Mouse (Mus musculus) bone marrow macrophage, adult 2 months (primary cell): ENCODE results near the gene Pnma1. TPM values are rescaled to one million over a fixed set of nuclear protein-coding genes. Genes with fewer than 3 reads are reported as not detected.

Experiments
- H3K27ac ChIP-seq: 2 replicates; pipeline ENCODE4 v1.5.1; 2012; ENCODE audit warnings: low read depth, low read length; ENCODE audit not compliant: insufficient read depth
- H3K4me1 ChIP-seq: 2 replicates; pipeline ENCODE4 v1.6.1; 2012; ENCODE audit warnings: low read length; ENCODE audit not compliant: control insufficient read depth, insufficient read depth
- H3K4me3 ChIP-seq: 2 replicates; pipeline ENCODE4 v1.5.1; 2012; ENCODE audit warnings: mild to moderate bottlenecking, low read length, moderate library complexity; ENCODE audit not compliant: insufficient read depth
- CTCF ChIP-seq: IDR thresholded peaks from 2 replicates; pipeline ENCODE4 v1.5.1; 2012; ENCODE audit warnings: low read depth, mild to moderate bottlenecking, low read length, moderate library complexity
- POLR2A ChIP-seq: IDR thresholded peaks from 2 replicates; pipeline ENCODE4 v1.6.1; 2012; ENCODE audit warnings: mild to moderate bottlenecking, low read depth, low read length, borderline replicate concordance
- polyA plus RNA-seq: library from polyadenylated mRNA; stranded (reverse); fragments of >200 nt; gene quantifications from 2 replicates; pipeline ENCODE4 v1.2.4, GENCODE M21; 2012; ENCODE audit not compliant: missing spikeins, insufficient read depth, insufficient read length

Pnma1 gene
- polyA plus RNA-seq, 1 experiment, result 0.23 TPM

DNA sequence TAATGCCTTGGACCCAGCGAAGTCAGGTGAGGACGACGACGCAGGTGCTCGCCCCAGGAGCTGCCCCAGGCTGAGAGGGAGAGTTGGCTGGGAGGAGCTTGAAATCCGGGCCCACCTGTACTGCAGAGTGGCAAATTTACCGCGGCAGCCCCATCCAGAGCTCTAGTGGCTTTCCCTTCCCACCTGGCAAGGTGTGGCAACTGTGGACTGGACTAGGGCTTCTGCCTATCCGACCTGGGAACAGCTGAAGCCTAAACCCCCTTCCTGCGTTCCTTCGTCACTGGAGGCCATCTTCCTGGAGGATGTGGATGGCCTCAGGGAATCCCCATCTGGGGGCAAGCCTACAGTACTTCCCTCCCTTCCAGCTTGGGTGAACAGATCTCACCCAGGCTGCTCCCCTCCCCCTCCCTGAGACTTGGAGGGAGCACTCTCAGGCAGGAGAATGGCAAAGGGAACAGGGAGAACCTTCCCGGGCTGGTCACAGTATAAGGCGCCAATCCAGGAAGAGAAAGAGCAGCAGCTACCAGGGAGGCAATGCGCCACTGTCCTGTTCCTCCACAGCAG is 40.7 kb upstream of the Pnma1 start:
- Histone ChIP-seq H3K27ac (peak overlapping the region; percentile 85), H3K4me1 (peaks cover 50% of the 10 kb centered on the region), H3K4me3 (peak overlapping the region; percentile 37)
- TF ChIP-seq CTCF (no peak), POLR2A (no peak)

DNA sequence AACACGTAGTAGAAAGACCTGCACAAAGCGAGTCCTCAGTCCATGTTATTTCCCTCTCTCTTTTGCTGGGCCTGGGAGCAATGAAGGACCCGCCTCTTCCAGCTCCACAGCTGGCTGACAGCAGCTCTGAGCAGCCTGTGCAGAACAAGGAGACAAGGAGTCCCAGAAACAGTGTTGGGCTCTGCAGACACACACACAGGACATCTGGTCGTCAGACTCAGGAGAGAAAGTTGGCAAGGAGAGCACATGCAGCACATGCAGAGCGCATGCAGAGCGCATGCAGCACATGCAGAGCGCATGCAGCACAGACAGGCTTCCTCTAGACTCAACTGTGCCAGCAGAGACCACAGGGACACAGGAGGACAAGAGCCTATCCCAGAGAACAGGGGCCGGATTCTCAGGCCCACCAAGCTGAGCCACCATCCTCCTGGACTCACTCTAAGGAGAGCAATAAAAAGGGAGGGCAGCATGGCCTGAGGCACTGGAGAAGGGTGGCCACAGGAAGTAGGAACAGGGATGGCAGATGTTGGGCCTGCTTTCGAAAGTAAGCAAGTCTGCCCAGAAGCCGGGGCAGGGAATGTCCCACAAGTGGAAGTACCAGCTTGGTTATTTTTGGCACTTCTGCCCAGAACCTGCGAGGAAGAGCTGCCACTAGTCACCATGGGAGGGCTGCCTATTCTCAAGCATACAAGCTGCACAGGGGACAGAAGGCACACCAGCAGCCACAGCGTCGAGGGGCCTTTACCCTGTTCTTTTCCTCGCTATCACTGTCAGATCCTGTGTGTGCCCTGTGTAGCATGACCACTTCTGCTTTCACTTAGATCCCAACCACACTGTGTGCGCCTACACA is 39.7 kb upstream of the Pnma1 start:
- TF ChIP-seq POLR2A (no peak), CTCF (no peak)
- Histone ChIP-seq H3K4me1 (peaks cover 51% of the 10 kb centered on the region), H3K4me3 (peak overlapping the region; percentile 37), H3K27ac (peak overlapping the region; percentile 85)

DNA sequence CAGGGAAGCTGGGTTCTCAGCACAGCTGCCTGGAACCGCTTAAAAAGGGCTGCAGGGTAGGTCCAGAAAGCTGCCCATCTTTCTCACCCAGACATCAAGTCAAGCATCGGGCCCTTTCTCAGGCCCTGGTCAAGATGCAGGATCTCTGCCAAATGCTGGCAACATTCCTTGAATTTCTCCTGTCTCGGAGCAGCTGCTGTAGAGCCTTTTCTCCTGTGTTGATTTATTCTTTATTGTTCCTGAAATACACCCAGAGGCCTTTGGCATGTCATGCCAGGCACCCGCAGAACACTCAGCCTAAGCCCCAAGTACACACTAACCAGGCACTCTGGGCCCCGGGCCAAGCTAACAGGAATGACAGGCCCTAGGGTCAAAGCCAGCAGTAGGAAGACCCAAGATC is 38.7 kb upstream of the Pnma1 start:
- TF ChIP-seq POLR2A (no peak), CTCF (no peak)
- Histone ChIP-seq H3K27ac (peak overlapping the region; percentile 85), H3K4me1 (peaks cover 58% of the 10 kb centered on the region), H3K4me3 (no peak overlapping the region)

DNA sequence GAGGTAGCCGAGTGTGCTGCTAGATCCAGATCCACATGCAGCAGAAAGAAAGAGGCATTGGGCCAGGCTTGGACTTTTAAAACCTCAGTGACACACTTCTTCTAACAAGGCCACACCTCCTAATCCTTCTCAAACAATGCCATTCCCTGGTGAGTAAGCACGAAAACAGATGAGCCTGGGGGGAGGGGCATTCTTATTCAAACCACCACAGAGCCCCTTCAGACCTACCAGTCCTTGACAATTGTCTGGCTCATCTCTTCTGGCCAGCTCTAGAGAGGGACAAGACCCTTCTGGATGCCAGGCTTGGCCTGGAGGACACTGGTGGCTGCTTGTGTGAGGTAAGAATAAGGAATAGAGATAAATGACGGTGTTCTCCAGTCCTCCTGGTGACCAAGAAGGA is 38.2 kb upstream of the Pnma1 start:
- Histone ChIP-seq H3K4me1 (peaks cover 59% of the 10 kb centered on the region), H3K27ac (peak overlapping the region; percentile 24)
- TF ChIP-seq CTCF, result no peak
- no peak for TF ChIP-seq POLR2A

DNA sequence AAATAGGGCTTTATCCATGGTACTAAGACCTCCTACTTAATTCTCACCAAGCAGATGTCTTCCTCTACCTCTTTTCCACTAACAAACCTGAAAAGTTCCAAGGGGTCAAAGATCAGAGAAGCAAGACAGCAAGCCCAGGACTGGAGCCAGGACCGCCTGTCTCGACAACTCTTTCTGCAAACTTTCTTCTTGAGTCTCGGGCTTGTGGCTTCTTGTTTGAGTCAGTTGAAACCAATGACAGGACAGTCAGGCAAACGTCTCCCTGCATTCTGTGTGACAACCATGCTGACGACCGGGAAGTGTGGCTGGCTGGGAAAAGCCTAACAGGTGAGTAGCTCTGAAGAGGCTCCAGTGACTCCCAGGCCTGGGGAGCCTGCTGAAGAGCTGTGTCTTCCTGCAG is 37.3 kb upstream of the Pnma1 start:
- H3K4me3 ChIP-seq, result no peak overlapping the region
- TF ChIP-seq POLR2A (no peak), CTCF (no peak)
- no peak overlapping the region for H3K27ac ChIP-seq
- peaks cover 60% of the 10 kb centered on the region for H3K4me1 ChIP-seq

More for the DNA sequence above, 38.2 kb upstream of the Pnma1 start:
- no peak overlapping the region for H3K4me3 ChIP-seq

DNA sequence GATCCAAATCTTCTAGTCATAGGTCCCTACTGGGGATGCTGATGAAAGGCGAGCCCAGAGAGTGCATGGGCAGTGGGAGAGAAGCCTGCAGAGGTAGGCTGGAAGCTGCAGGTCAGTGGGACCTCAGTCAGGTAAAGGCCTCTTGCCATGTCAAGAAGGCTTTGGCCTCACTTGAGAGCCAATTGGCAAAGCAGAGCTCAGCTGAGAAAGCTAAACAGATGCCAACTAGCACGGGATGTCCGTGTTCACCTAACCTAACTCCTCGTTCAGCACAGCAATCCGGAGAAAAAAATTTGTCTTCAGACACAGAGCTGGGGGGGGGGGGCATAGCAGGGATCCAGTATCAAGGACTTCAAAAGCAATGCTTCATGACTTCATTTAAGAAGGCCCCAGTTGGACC is 36.7 kb upstream of the Pnma1 start:
- TF ChIP-seq CTCF (no peak), POLR2A (no peak)
- H3K4me1 ChIP-seq, result peaks cover 62% of the 10 kb centered on the region
- no peak overlapping the region for H3K4me3 ChIP-seq
- no peak overlapping the region for H3K27ac ChIP-seq

DNA sequence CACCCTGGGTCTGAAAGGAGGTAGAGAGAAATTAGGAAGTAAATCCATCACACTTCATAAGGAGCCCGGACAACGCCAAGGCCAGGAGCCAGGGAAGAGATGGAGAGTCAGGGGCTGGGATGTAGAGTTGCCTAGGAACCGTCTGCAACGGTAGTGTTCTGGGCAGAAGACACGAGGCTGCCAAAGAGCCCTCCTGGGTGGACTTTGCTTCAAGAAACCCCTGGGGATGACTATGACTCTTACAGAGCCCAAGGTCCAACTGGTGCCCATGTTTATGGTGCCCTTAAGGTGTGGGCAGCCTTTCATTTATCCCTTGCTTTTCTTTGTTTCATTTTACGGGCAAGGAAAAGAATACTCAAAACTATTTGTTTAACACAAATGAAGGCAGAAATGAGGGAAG is 33.7 kb upstream of the Pnma1 start:
- TF ChIP-seq CTCF (no peak), POLR2A (no peak)
- peaks cover 64% of the 10 kb centered on the region for H3K4me1 ChIP-seq
- H3K4me3 ChIP-seq, result no peak overlapping the region
- H3K27ac ChIP-seq, result no peak overlapping the region

DNA sequence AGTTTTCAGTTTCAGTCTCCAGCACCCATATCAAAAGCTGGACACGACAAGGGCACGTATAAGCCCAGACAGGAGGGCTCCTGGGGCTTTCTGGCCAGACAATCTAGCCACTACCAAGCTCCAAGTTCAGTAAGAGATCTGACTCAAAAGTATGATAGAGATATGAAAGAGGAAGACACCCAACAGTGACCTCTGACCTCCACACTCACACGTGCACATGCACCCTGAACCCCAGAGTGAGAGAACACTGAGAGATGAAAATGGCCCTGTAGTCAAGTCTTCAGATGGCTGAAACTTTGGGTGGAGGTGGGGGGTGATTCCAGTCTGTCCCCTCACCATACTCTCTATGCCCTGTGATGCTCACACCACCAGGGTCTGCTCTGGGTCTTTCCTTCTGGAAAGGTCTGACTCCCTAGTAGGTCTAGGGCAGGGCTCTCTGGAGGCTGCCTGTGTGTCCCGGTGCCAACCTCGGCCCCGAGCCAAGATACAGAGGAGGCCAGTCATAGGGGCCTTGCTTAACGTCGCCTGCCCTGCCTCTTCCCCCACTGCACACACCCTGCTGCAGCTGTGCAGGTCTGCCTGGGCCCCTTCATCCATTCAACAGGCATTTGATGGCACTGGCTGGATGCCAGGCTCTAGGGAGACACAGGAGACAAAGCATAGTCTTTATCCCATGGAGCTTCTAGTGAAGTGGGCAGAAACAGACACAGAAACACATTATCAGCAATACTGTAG is 32.6 kb upstream of the Pnma1 start:
- no peak for TF ChIP-seq POLR2A
- TF ChIP-seq CTCF, result no peak

DNA sequence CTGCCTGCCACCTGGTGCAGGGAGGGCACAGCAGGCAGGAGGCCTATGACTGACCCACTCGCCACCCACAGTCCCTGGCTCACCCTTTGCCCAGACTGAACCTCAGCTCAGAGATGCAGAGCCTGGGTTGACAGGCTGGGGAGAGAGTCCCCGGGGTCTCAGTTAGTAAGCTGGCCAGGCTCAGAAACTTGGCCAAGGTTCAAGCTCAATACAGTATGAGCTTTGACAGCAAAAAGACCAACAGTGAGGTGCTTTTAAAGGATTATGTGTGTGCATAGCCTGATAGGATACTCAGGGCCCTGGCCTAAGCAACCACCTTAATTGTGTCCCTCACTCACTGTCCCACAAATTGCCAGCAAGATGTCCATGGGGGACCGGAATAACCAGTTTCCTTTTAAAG is 31.8 kb upstream of the Pnma1 start:
- Histone ChIP-seq H3K27ac (no peak overlapping the region), H3K4me1 (peaks cover 67% of the 10 kb centered on the region), H3K4me3 (no peak overlapping the region)
- TF ChIP-seq CTCF, result no peak
- no peak for TF ChIP-seq POLR2A

More for the DNA sequence above, 32.6 kb upstream of the Pnma1 start:
- Histone ChIP-seq H3K4me3 (no peak overlapping the region), H3K27ac (no peak overlapping the region), H3K4me1 (peaks cover 64% of the 10 kb centered on the region)

DNA sequence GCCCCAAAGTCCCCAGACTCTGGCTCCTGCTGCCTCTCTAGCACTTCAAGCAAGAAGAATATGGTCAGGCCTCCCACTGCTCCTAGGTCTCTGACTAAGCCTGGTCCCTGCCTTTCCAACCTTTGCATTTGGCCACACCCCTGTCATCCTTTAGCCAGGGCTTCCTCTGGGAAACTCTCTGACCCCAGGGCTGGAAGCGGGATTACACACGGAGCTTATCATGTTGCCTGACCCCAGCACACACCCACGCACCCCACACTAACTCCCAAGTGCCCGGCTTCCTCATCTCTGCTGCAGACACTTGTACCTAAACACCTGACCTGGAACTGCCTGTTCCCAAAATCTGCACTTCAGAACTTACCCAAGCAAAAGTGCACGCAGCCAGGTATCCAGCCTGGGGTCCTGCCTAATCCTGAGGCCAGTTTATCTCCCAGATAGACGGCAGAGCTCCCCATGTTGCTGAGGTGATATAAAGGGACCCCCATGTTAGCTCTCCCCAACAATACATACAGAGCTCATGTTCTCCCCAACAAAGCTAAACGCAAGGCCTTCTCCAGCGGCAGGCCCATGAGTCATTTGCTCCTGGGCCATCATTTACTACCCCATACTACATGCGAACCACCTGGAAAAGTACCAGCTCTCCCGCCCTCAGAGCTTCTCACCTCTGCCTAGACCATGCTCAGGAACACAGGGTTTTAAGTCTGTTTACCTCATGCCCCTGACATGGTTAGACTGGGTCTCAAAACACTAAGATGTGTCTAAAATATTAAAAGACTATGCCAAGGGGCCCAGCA is 30.6 kb upstream of the Pnma1 start:
- no peak overlapping the region; the same call in 1 of the 2 replicates for H3K27ac ChIP-seq
- H3K4me3 ChIP-seq, result no peak overlapping the region
- TF ChIP-seq CTCF (no peak), POLR2A (no peak)
- peaks cover 70% of the 10 kb centered on the region for H3K4me1 ChIP-seq
